Mouse (Mus musculus) spleen, adult 2 months (tissue): Measurements from ENCODE around the gene Cox6b2. TPM values are rescaled to one million over a fixed set of nuclear protein-coding genes. Genes with fewer than 3 reads are reported as not detected.
A peak's percentile ranks its signal among the peaks of the same experiment; 100 is the strongest.

Source experiments
- DNase-seq, 2 experiments: peaks; one replicate each; pipeline versions ENCODE4 v3.0.0 to v3.0.0-alpha.2; 2012 to 2021; ENCODE audit warnings: low spot score in 2 of 2, low read depth in 1 of 2
- H3K27ac ChIP-seq: fragments of 200-500 bp; 2 replicates; pipeline ENCODE4 v1.5.1; 2012; ENCODE audit warnings: low read length, inconsistent platforms; ENCODE audit not compliant: insufficient read depth
- H3K27me3 ChIP-seq: fragments of 200-500 bp; 2 replicates; pipeline ENCODE4 v1.6.1; 2012; ENCODE audit warnings: mild to moderate bottlenecking, moderate library complexity, low read length, inconsistent platforms; ENCODE audit not compliant: control insufficient read depth, insufficient read depth
- H3K36me3 ChIP-seq: fragments of 200-500 bp; 2 replicates; pipeline ENCODE4 v1.6.1; 2012; ENCODE audit warnings: mild to moderate bottlenecking, low read length, inconsistent platforms; ENCODE audit not compliant: control insufficient read depth, insufficient read depth
- H3K4me1 ChIP-seq: fragments of 200-500 bp; 2 replicates; pipeline ENCODE4 v1.6.1; 2011; ENCODE audit warnings: inconsistent platforms; ENCODE audit not compliant: control insufficient read depth, insufficient read depth, insufficient read length
- H3K4me3 ChIP-seq: fragments of 200-500 bp; 2 replicates; pipeline ENCODE4 v1.5.1; 2011; ENCODE audit warnings: mild to moderate bottlenecking, inconsistent platforms; ENCODE audit not compliant: insufficient read depth, insufficient read length; ENCODE audit errors: extremely low read depth
- CTCF ChIP-seq: fragments of 200-500 bp; IDR thresholded peaks from 2 replicates; pipeline ENCODE4 v1.5.1; 2011; ENCODE audit warnings: mild to moderate bottlenecking, inconsistent platforms; ENCODE audit not compliant: insufficient read depth, insufficient read length, insufficient replicate concordance; ENCODE audit errors: extremely low read depth
- POLR2A ChIP-seq: fragments of 200-500 bp; IDR thresholded peaks from 2 replicates; pipeline ENCODE4 v1.6.1; 2011; ENCODE audit warnings: low read depth, low read length, inconsistent platforms
- WGBS: fragments of 180-500 bp; shearing (Covaris S2); methylation state at CpG from one replicate; pipeline ENCODE4 v1.1.7; 2018; 5-methylcytosine and 5-hydroxymethylcytosine counted together
- polyA plus RNA-seq: library from polyadenylated mRNA; depleted of rRNA; stranded (reverse); fragments of >200 nt; gene quantifications from 2 replicates; pipeline ENCODE4 v1.2.3, GENCODE M21; 2012

The Cox6b2 gene
- polyA plus RNA-seq, 1 experiment: 14.5 TPM

DNA sequence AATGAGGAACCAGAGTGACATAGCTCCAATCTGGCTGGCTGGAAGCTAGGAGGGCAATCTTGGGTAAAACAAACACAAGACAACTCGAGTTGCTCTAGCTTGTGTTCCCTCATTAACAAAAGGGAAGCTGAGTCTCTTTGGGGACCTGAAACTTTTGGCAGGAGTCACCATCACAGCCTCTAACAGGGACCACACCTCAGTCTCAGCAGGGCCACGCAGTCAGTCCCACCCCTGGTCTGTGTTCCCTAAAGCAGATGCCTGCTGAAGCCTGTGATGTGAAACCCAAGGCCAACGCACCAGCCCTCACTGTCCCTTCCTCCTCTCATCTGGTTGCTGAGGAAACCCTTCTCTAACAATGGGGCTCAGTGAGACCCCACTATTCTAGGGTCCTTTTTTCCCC is 29.2 kb upstream of the Cox6b2 start:
- Histone ChIP-seq H3K27me3 (peaks cover 7% of the 10 kb centered on the region), H3K4me3 (no peak overlapping the region), H3K36me3 (no peaks in the 10 kb centered on the region), H3K4me1 (no peaks in the 10 kb centered on the region), H3K27ac (no peak overlapping the region)
- WGBS: 37% methylated on average over 3 of the region's 3 CpGs
- DNase-seq: no peak
- TF ChIP-seq POLR2A: no peak
- TF ChIP-seq CTCF: no peak

DNA sequence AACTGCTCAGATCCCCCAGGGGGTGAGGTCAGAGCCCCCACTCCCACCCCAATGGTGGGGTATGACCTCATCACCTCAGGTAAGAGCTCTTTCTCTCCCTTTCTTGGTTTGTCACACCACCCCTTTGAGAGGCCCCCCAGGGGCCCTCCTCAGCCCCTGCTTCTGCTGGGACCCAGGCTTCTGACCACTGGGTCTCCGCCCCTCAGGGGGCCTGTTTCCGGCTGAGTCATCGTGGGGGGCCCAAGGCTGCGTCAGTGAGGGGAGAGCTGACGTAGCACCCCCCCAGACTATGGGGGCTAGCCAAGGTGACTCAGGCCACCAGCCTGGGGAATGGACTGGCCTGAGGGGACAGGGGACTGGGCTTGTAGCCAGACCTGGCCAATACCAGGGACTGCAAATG is 27.0 kb upstream of the Cox6b2 start:
- no peak overlapping the region for H3K27ac ChIP-seq
- H3K4me3 ChIP-seq: no peak overlapping the region
- DNase-seq: no peak
- TF ChIP-seq CTCF: no peak
- no peak for TF ChIP-seq POLR2A
- no peaks in the 10 kb centered on the region for H3K4me1 ChIP-seq
- H3K36me3 ChIP-seq: no peaks in the 10 kb centered on the region
- peaks cover 14% of the 10 kb centered on the region for H3K27me3 ChIP-seq
- 11% methylated on average over 5 of the region's 5 CpGs for WGBS

DNA sequence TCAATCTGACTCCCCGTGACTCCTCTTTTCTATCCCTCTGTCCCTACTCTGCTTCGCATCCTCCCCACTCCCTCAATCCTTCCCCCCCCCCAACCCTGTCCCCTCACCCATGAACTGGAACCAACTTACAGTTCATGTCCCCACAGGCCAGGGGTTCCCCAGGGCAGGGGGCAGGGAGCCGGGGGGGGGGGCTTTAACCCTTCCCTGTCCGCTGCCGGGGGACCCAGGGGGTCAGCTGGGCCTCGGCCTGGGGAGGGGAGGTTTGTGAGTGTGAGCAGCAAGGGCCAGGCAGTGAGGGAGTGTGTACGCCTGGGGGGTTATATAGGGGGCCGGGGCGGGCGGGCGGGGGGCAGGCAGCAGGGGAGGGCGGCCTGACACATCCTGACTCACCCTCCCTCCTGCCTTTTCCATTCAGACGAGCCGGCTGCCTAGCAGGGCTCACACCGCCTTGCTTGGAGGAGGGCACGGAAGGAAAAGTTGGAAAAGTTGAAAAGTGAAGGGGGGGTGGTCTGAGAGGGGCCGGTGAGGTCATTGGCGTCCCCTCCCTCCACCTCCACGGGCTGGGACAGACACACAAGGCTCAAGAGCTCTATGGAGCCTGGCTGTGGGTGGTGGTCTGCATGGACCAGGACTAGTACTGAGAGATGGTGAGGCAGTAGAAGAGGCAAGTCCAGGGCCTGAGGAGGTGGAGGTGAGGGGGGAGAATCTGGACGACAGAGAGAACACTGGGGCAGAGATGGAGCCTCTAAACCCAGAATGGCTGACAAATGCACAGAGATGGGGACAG is 25.1 kb upstream of the Cox6b2 start:
- H3K27me3 ChIP-seq: peaks cover 17% of the 10 kb centered on the region
- no peaks in the 10 kb centered on the region for H3K4me1 ChIP-seq
- H3K27ac ChIP-seq: no peak overlapping the region
- TF ChIP-seq POLR2A (no peak), CTCF (no peak)
- 51% methylated on average over 20 of the region's 20 CpGs for WGBS
- H3K36me3 ChIP-seq: no peaks in the 10 kb centered on the region
- no peak overlapping the region for H3K4me3 ChIP-seq
- no peak for DNase-seq

DNA sequence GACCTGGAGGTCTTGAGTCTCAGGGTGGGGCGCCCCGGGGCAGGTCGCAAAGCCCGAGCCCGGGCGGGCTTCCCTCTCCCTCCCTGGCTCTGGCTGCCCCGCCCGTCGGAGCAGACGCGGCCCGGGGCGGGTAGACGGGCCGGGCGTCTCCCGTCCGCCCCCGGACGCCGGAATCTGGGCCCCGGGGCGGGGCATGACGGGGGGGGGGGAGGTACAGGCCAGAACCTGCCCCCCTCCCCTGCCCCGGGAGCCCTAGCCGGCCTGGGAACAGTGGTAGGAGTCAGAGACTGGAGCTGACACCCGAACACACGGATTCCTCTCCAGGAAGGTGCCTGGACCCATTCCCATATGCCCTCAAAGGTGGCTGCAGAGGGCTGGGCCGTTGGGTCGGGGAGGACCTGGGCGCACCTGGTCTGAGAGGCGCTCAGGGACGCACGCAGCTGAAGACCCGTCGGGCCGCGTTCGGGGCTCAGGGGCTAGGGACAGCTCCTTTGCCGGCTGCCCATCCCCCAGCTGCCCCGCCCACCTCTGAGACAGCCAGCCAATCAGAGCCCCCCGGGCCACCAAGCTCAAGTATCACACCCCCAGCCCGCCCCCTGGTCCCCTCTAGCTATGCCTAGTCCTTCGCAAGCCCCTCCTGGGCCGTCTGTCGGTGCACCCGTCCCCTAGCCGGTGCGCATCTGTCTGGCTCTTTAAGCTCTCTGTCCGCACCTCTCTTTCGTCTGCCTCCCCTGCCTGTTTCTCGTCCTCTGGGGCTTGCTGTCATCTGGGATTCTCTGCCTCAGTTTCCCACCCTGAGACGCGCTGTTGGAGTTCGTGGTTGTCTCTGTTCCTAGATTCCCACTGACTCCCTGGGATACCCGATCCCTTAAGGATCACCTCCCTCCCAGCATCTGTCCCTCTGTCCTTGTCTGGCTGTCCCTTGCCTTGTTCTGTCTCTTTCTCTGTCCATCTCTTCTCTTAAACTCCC is 24.3 kb upstream of the Cox6b2 start:
- WGBS: 3% methylated on average over 37 of the region's 56 CpGs
- H3K4me3 ChIP-seq: peak overlapping the region; percentile 52; the same call in 1 of the 2 replicates
- no peak for DNase-seq

DNA sequence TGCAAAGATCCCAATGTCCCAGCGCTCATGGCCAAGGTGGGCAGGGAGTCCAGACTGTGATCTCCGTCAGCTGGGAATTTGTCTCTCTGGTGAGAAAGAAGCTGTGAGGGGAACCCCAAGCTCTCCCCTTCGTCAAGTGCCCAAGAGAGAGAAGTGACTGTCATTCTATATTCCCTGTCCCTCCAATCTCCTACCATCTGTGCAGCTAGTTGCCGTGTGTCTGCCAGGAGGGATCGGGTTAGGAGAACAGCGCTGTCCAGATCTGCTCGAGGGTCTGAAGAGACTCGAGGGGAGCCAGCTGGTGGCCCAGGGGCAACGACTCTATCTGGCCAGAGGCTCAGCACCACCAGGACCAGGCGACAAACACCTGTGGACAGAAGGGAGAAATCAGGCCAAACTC is 23.2 kb upstream of the Cox6b2 start:
- 61% methylated on average over 10 of the region's 10 CpGs for WGBS
- no peaks in the 10 kb centered on the region for H3K4me1 ChIP-seq
- peaks cover 17% of the 10 kb centered on the region for H3K27me3 ChIP-seq

More for the DNA sequence above, 24.3 kb upstream of the Cox6b2 start:
- TF ChIP-seq POLR2A (no peak), CTCF (no peak)
- no peaks in the 10 kb centered on the region for H3K36me3 ChIP-seq
- no peaks in the 10 kb centered on the region for H3K4me1 ChIP-seq
- H3K27ac ChIP-seq: no peak overlapping the region
- peaks cover 17% of the 10 kb centered on the region for H3K27me3 ChIP-seq

DNA sequence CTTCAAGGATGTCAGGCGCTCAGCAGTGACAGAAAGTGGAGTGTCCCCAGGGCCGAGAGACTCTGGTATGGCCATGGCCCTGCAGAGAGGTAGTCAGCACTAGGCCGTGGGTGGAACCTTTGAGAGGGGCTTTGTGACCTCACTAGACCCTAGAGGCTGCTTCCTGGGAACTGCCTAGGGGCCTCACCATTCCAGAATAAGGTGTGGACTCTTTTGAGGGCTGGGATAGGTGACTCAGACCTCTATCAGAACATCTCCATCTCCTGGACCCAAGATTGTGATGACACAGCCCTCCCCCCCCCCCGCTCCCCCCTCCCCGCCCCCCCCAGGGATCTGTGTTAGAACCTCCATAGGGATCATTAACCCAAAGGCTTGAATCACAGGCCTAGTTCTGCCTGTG is 18.3 kb upstream of the Cox6b2 start, which contains the start of gene Fam71e2:
Gene Fam71e2 (minus strand): TSS at position 101 of the 400 bp plus-strand sequence.
- Histone ChIP-seq H3K27me3 (peaks cover 4% of the 10 kb centered on the region), H3K4me3 (no peak within 1 kb of the TSS), H3K4me1 (no peaks in the 10 kb centered on the region), H3K27ac (no peak within 1 kb of the TSS), H3K36me3 (no peaks in the 10 kb centered on the region)
- 75% methylated on average over 5 of the region's 5 CpGs for WGBS
- DNase-seq: no peak
- TF ChIP-seq POLR2A (no peak), CTCF (no peak)

More for the DNA sequence above, 23.2 kb upstream of the Cox6b2 start:
- Histone ChIP-seq H3K27ac (no peak overlapping the region), H3K4me3 (no peak overlapping the region), H3K36me3 (no peaks in the 10 kb centered on the region)
- no peak for DNase-seq
- TF ChIP-seq CTCF (no peak), POLR2A (no peak)
